Mouse (Mus musculus) midbrain, embryonic 12.5 days (tissue): ENCODE measurements around the gene Tspyl4. TPM values are rescaled to one million over a fixed set of nuclear protein-coding genes. Genes with fewer than 3 reads are reported as not detected.

Experiments
- ATAC-seq: fragments of 200-750 bp; cut with Nextera tagmentation; 2 replicates; pipeline ENCODE4 v1.8.0; 2017; ENCODE audit warnings: low read depth, moderate TSS enrichment, moderate library complexity; ENCODE audit not compliant: low FRiP score
- H3K27ac ChIP-seq: fragments of 300-500 bp; sonication (generic); replicated peaks from 2 replicates; pipeline ENCODE4 v1.5.1; 2016; ENCODE audit warnings: mild to moderate bottlenecking
- H3K27me3 ChIP-seq: fragments of 300-500 bp; sonication (generic); 2 replicates; pipeline ENCODE4 v1.6.1; 2016; ENCODE audit warnings: mild to moderate bottlenecking
- H3K36me3 ChIP-seq: fragments of 300-500 bp; sonication (generic); 2 replicates; pipeline ENCODE4 v1.6.1; 2016
- H3K4me1 ChIP-seq: fragments of 300-500 bp; sonication (generic); 2 replicates; pipeline ENCODE4 v1.6.1; 2016
- H3K4me2 ChIP-seq: fragments of 300-500 bp; sonication (generic); replicated peaks from 2 replicates; pipeline ENCODE4 v1.6.1; 2016; ENCODE audit warnings: mild to moderate bottlenecking, moderate library complexity
- H3K4me3 ChIP-seq: fragments of 300-500 bp; sonication (generic); 2 replicates; pipeline ENCODE4 v1.5.1; 2016; ENCODE audit warnings: mild to moderate bottlenecking
- H3K9ac ChIP-seq: fragments of 300-500 bp; sonication (generic); replicated peaks from 2 replicates; pipeline ENCODE4 v1.6.1; 2016; ENCODE audit warnings: mild to moderate bottlenecking, moderate library complexity
- H3K9me3 ChIP-seq: fragments of 300-500 bp; sonication (generic); 2 replicates; pipeline ENCODE4 v1.6.1; 2016; ENCODE audit warnings: mild to moderate bottlenecking
- WGBS: fragments of 180-500 bp; shearing (Covaris S2); methylation state at CpG from one replicate; pipeline ENCODE4 v1.1.7; 2016; 5-methylcytosine and 5-hydroxymethylcytosine counted together
- polyA plus RNA-seq: library from polyadenylated mRNA; unstranded; fragments of >200 nt; fragmentation: Nextera tagmentation; extraction: Ambion mirVana; gene quantifications from 2 replicates; pipeline ENCODE4 v1.2.1, GENCODE M21; 2016

Tspyl4 gene
- polyA plus RNA-seq, 1 experiment from 2014 or later, result 120 TPM

DNA sequence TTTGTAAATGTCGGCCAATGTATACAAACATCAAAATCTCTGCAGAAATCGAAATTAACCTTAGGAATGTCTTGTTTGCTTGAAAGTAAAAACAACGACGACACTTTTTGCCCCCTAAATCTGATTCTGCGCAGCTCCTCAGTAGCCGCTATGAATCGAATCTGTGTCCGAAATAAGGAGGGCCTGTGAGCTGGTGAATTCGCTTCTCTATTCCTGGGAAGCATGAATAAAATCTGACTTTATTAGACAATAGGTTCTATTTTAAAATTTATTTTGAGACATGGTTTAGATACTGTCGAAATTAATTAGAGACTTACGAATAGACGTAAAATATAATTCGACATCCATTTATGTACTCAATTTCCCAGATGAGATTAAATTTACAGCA lies 337 bp upstream of the Tspyl4 start:
- 5% methylated on average over 13 of the region's 13 CpGs for WGBS
- ATAC-seq, result peak; percentile 24; the same call in 1 of the 2 replicates
- peaks cover 36% of the 10 kb centered on the region for H3K4me1 ChIP-seq
- no peaks in the 10 kb centered on the region for H3K9me3 ChIP-seq
- no peaks in the 10 kb centered on the region for H3K27me3 ChIP-seq
- peak overlapping the region; percentile 78 for H3K4me3 ChIP-seq
- H3K27ac ChIP-seq, result peak overlapping the region; percentile 97
- H3K36me3 ChIP-seq, result no peaks in the 10 kb centered on the region
- H3K4me2 ChIP-seq, result peak overlapping the region; percentile 74
- peak overlapping the region; percentile 54; the same call in 1 of the 2 replicates for H3K9ac ChIP-seq

DNA sequence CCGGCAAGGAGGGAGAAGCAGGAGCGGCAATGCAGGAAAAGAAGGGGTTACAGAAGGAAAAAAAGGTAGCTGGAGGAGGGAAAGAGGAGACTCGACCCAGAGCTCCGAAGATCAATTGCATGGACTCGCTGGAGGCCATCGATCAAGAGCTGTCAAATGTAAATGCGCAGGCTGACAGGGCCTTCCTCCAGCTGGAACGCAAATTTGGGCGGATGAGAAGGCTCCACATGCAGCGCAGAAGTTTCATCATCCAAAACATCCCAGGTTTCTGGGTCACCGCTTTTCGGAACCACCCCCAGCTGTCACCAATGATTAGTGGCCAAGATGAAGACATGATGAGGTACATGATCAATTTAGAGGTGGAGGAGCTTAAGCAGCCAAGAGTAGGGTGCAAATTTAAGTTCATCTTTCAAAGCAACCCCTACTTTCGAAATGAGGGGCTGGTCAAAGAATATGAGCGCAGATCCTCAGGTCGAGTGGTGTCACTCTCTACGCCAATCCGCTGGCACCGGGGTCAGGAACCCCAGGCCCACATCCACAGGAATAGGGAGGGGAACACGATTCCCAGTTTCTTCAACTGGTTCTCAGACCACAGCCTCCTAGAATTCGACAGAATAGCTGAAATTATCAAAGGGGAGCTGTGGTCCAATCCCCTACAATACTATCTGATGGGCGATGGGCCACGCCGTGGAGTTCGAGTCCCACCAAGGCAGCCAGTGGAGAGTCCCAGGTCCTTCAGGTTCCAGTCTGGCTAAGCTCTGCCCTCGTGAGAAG lies 925 bp downstream of the Tspyl4 start:
- ATAC-seq, result no peak
- no peaks in the 10 kb centered on the region for H3K27me3 ChIP-seq
- H3K9ac ChIP-seq, result peak overlapping the region; percentile 86
- peak overlapping the region; percentile 74 for H3K4me2 ChIP-seq
- H3K27ac ChIP-seq, result peak overlapping the region; percentile 97
- peaks cover 36% of the 10 kb centered on the region for H3K4me1 ChIP-seq
- peak overlapping the region; percentile 78 for H3K4me3 ChIP-seq
- no peaks in the 10 kb centered on the region for H3K9me3 ChIP-seq
- 47% methylated on average over 25 of the region's 25 CpGs for WGBS
- no peaks in the 10 kb centered on the region for H3K36me3 ChIP-seq

- Histone ChIP-seq H3K9ac (peak overlapping the region; percentile 55), H3K36me3 (no peaks in the 10 kb centered on the region), H3K4me2 (peak overlapping the region; percentile 74), H3K9me3 (no peaks in the 10 kb centered on the region), H3K4me3 (peak overlapping the region; percentile 78), H3K27ac (peak overlapping the region; percentile 50; the same call in 1 of the 2 replicates), H3K4me1 (peaks cover 36% of the 10 kb centered on the region), H3K27me3 (no peaks in the 10 kb centered on the region)
- no peak for ATAC-seq
- WGBS, result 2% methylated on average over 5 of the region's 5 CpGs
Observed at GRCm38 (mm10) chr10:34300368-34300767, 3.1 kb downstream of the Tspyl4 start.

- Histone ChIP-seq H3K36me3 (no peaks in the 10 kb centered on the region), H3K27ac (no peak overlapping the region), H3K9me3 (no peaks in the 10 kb centered on the region), H3K27me3 (no peaks in the 10 kb centered on the region), H3K9ac (no peak overlapping the region), H3K4me2 (no peak overlapping the region), H3K4me3 (no peak overlapping the region), H3K4me1 (no peaks in the 10 kb centered on the region)
- no peak for ATAC-seq
Observed at GRCm38 (mm10) chr10:34307070-34307469, 9.8 kb downstream of the Tspyl4 start.

GRCm38 (mm10) chr10:34309915-34310685 lies 12.9 kb downstream of the Tspyl4 start:
- Histone ChIP-seq H3K27ac (no peak overlapping the region), H3K4me2 (no peak overlapping the region), H3K9me3 (no peaks in the 10 kb centered on the region), H3K4me3 (no peak overlapping the region), H3K9ac (no peak overlapping the region), H3K36me3 (no peaks in the 10 kb centered on the region), H3K4me1 (no peaks in the 10 kb centered on the region), H3K27me3 (no peaks in the 10 kb centered on the region)
- WGBS, result 94% methylated on average over 9 of the region's 9 CpGs
- ATAC-seq, result no peak

- H3K27ac ChIP-seq, result no peak overlapping the region
- no peak overlapping the region for H3K9ac ChIP-seq
- peaks cover 22% of the 10 kb centered on the region for H3K4me1 ChIP-seq
- no peaks in the 10 kb centered on the region for H3K9me3 ChIP-seq
- 62% methylated on average over 3 of the region's 3 CpGs for WGBS
- H3K4me2 ChIP-seq, result no peak overlapping the region
- H3K27me3 ChIP-seq, result no peaks in the 10 kb centered on the region
- no peak overlapping the region for H3K4me3 ChIP-seq
- H3K36me3 ChIP-seq, result no peaks in the 10 kb centered on the region
- no peak for ATAC-seq
Observed at GRCm38 (mm10) chr10:34312536-34312935, 15.3 kb downstream of the Tspyl4 start.

GRCm38 (mm10) chr10:34316571-34317216 lies 19.5 kb downstream of the Tspyl4 start:
- H3K4me2 ChIP-seq, result peak overlapping the region; percentile 40
- no peaks in the 10 kb centered on the region for H3K27me3 ChIP-seq
- peak overlapping the region; percentile 6; the same call in 1 of the 2 replicates for H3K4me3 ChIP-seq
- H3K9ac ChIP-seq, result no peak overlapping the region
- H3K9me3 ChIP-seq, result no peaks in the 10 kb centered on the region
- peak overlapping the region; percentile 90 for H3K27ac ChIP-seq
- 2% methylated on average over 3 of the region's 3 CpGs for WGBS
- peaks cover 24% of the 10 kb centered on the region for H3K4me1 ChIP-seq
- peak; percentile 97 for ATAC-seq
- H3K36me3 ChIP-seq, result no peaks in the 10 kb centered on the region

DNA sequence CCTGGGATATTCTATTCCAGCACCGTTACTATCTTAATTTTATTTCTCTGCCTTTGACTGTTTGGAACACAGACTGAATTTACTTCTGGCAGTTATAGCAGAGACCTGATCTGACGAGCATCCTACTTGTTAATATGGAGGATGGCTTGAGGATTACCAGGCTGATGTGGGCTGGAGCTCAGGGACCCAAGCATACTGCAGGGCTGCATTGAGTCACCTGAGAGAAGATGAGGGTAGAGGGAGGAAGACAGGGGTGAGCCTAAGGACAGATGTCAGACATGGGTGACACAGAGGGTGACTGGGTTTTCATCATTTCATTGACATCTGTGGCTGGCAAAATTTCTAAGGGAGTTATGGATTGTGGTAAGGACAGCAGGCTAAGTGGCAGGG lies 20.0 kb downstream of the Tspyl4 start:
- WGBS, result 9% methylated on average over 2 of the region's 2 CpGs
- ATAC-seq, result peak; percentile 68
- Histone ChIP-seq H3K27me3 (no peaks in the 10 kb centered on the region), H3K4me2 (peak overlapping the region; percentile 40), H3K9me3 (no peaks in the 10 kb centered on the region), H3K4me1 (peaks cover 24% of the 10 kb centered on the region), H3K4me3 (no peak overlapping the region), H3K27ac (peak overlapping the region; percentile 90), H3K9ac (0 out of 2 replicates have a peak overlapping the region, but pooled peaks have one; percentile 1), H3K36me3 (no peaks in the 10 kb centered on the region)

DNA sequence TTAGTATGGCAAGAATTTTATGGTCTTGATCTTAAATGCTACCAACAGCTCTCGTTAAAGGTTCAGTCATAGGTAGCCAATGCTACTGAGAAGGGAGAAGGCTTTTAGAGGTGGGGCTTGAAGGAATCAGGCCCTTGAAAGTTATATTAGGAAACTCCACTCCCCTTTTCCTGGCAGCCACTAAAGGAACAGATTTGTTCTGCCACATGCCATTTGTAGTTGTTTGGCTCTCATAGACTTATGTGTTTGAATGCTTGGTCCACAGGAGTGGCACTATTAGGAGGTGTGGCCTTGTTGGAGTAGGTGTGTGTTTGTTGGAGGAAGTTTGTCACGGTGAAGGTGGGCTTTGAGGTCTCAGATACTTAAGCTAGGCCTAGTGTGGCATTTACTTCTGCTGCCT lies 23.6 kb downstream of the Tspyl4 start:
- WGBS, result 75% methylated on average over 2 of the region's 2 CpGs
- no peak overlapping the region for H3K4me2 ChIP-seq
- no peak overlapping the region for H3K4me3 ChIP-seq
- H3K27me3 ChIP-seq, result no peaks in the 10 kb centered on the region
- no peaks in the 10 kb centered on the region for H3K9me3 ChIP-seq
- H3K36me3 ChIP-seq, result no peaks in the 10 kb centered on the region
- H3K9ac ChIP-seq, result no peak overlapping the region
- ATAC-seq, result no peak
- no peak overlapping the region for H3K27ac ChIP-seq
- H3K4me1 ChIP-seq, result peaks cover 18% of the 10 kb centered on the region

DNA sequence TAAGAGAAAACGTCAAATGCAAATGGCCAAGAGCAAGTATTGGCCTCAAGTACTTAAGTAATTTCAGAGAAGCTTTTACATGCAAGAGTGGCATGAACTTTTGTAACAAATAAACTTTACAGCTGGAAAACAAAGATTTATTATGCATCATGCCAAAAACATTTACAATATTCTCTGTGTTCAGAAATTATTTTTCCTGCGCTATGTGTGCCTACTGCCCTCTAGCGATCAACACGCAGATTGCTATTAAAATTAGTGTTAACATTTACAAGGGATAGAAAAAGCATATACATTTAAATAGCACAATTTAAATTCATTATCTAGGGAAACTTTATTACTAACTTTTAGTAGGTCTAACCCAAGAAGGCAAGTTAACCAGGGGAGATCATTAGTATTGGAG lies 29.5 kb downstream of the Tspyl4 start:
- no peaks in the 10 kb centered on the region for H3K36me3 ChIP-seq
- no peaks in the 10 kb centered on the region for H3K27me3 ChIP-seq
- no peak overlapping the region for H3K27ac ChIP-seq
- no peaks in the 10 kb centered on the region for H3K9me3 ChIP-seq
- H3K9ac ChIP-seq, result no peak overlapping the region
- WGBS, result 25% methylated on average over 4 of the region's 4 CpGs
- H3K4me1 ChIP-seq, result no peaks in the 10 kb centered on the region
- peak; percentile 23; the same call in 1 of the 2 replicates for ATAC-seq
- H3K4me2 ChIP-seq, result no peak overlapping the region
- H3K4me3 ChIP-seq, result no peak overlapping the region

- WGBS, result 54% methylated on average over 5 of the region's 5 CpGs
- H3K9ac ChIP-seq, result no peak overlapping the region
- no peaks in the 10 kb centered on the region for H3K27me3 ChIP-seq
- H3K4me2 ChIP-seq, result no peak overlapping the region
- no peak overlapping the region for H3K27ac ChIP-seq
- peak; percentile 45; the same call in 1 of the 2 replicates for ATAC-seq
- no peaks in the 10 kb centered on the region for H3K4me1 ChIP-seq
- H3K36me3 ChIP-seq, result no peaks in the 10 kb centered on the region
- no peaks in the 10 kb centered on the region for H3K9me3 ChIP-seq
- H3K4me3 ChIP-seq, result no peak overlapping the region
Observed at GRCm38 (mm10) chr10:34327144-34327543, 29.9 kb downstream of the Tspyl4 start.

DNA sequence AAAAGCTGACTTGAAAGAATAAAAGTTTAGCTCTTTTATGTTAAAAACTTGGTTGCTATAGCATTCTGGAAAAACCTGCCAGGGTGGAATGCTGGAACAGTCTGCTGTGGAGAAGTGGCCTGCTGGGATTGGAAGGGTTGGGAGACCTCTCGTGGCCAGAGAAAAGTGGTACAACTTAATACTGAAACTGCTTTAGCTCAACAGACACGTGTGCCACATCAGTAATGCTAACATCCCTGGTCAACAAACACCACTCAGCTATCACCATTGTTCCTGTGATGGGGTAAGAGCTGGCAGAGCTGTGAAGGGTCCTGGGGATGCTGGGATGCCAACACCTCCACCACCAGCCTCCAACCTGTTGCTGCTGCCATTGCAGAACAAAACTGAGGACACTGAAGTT lies 31.1 kb downstream of the Tspyl4 start:
- no peaks in the 10 kb centered on the region for H3K36me3 ChIP-seq
- no peak overlapping the region for H3K27ac ChIP-seq
- 0% methylated on average over 2 of the region's 2 CpGs for WGBS
- H3K9ac ChIP-seq, result no peak overlapping the region
- no peaks in the 10 kb centered on the region for H3K4me1 ChIP-seq
- H3K4me2 ChIP-seq, result no peak overlapping the region
- no peaks in the 10 kb centered on the region for H3K27me3 ChIP-seq
- ATAC-seq, result peak; percentile 77
- no peak overlapping the region for H3K4me3 ChIP-seq
- no peaks in the 10 kb centered on the region for H3K9me3 ChIP-seq
